Mouse (Mus musculus) kidney, adult 2 months (tissue): ENCODE measurements around the gene Rreb1.

Experiments
- CTCF ChIP-seq: fragments of 200-500 bp; conservative IDR thresholded peaks from 2 replicates; pipeline ENCODE4 v1.5.1; 2011; ENCODE audit warnings: low read depth, mild to moderate bottlenecking, control low read depth, low read length, moderate library complexity, mixed read lengths; ENCODE audit not compliant: insufficient read depth, insufficient read length
- POLR2A ChIP-seq: fragments of 200-500 bp; IDR thresholded peaks from one replicate; pipeline ENCODE4 v1.6.1; 2011; ENCODE audit warnings: low read depth, low read length, control low read depth

DNA sequence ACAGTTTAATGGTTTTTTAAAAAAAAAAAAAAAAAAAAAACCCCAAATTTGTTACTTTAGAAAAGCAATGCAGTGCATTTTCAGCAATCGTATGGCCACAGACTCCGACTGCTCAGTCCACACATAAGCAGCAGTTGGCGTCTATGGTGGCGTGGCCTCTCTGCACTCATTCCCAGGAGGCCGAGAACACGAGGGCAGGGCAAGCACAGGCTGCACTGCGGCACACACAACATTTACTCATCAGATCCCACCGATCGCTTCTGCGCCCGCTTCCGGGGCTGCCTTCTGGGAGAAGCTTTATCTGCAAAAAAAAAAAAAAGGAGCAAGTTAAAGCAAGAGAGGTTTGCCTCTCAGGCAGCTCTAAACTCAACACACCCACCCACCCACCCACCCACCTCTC is 201.3 kb downstream of the Rreb1 start:
- TF ChIP-seq CTCF, result no peak
- no peak for TF ChIP-seq POLR2A
